Mouse (Mus musculus) G1E (cell line): ENCODE data around the gene Baz2b. TPM values are rescaled to one million over a fixed set of nuclear protein-coding genes. Genes with fewer than 3 reads are reported as not detected.
"Not testable (repeated sequence)": the region's sequence is repeated elsewhere in the genome, so short reads cannot be mapped to it uniquely, and the experiment has no call there.

Experiments used
- ATAC-seq: 2 replicates; pipeline ENCODE4 v1.8.0; 2016; ENCODE audit warnings: mild to moderate bottlenecking; ENCODE audit not compliant: insufficient number of reproducible peaks, poor library complexity, low FRiP score, severe bottlenecking; ENCODE audit errors: extremely low read depth
- DNase-seq: peaks from one replicate; pipeline ENCODE4 v3.0.0; 2012; ENCODE audit warnings: low spot score
- H3K27me3 ChIP-seq: 2 replicates; pipeline ENCODE4 v1.6.1; 2012; ENCODE audit warnings: mild to moderate bottlenecking, low read length, inconsistent platforms; ENCODE audit not compliant: insufficient read depth
- H3K36me3 ChIP-seq: replicated peaks from 2 replicates; pipeline ENCODE3; 2012; ENCODE audit warnings: mild to moderate bottlenecking, inconsistent platforms
- H3K4me1 ChIP-seq: 2 replicates; pipeline ENCODE4 v1.6.1; 2012; ENCODE audit warnings: low read depth, low read length, inconsistent platforms, mixed read lengths; ENCODE audit not compliant: insufficient read depth
- H3K4me3 ChIP-seq: 2 replicates; pipeline ENCODE4 v1.5.1; 2012; ENCODE audit warnings: low read depth, mild to moderate bottlenecking, inconsistent platforms, low read length, moderate library complexity, mixed read lengths
- H3K9me3 ChIP-seq: replicated peaks from 2 replicates; pipeline ENCODE4 v1.6.1; 2012; ENCODE audit warnings: inconsistent platforms
- CTCF ChIP-seq: IDR thresholded peaks from 2 replicates; pipeline ENCODE4 v1.5.1; 2012; ENCODE audit warnings: low read depth, low read length, inconsistent platforms, mixed read lengths
- GATA1 ChIP-seq: IDR thresholded peaks from 2 replicates; pipeline ENCODE4 v1.6.1; 2012; ENCODE audit warnings: borderline replicate concordance, low read length, inconsistent platforms, mixed read lengths
- GATA2 ChIP-seq: IDR thresholded peaks from 2 replicates; pipeline ENCODE4 v1.6.1; 2012; ENCODE audit warnings: low read depth, low read length, inconsistent platforms, borderline replicate concordance
- POLR2AphosphoS5 ChIP-seq: IDR thresholded peaks from 2 replicates; pipeline ENCODE4 v1.6.1; 2012; ENCODE audit warnings: low read depth, low read length, inconsistent platforms; ENCODE audit not compliant: insufficient replicate concordance
- TAL1 ChIP-seq: conservative IDR thresholded peaks from 2 replicates; pipeline ENCODE4 v1.6.1; 2012; ENCODE audit warnings: low read depth, low read length, inconsistent platforms, mixed read lengths
- polyA plus RNA-seq: library from polyadenylated mRNA; stranded (reverse); fragments of >175 nt; gene quantifications from 2 replicates; pipeline ENCODE4 v1.2.3, GENCODE M21; 2012
- total RNA-seq, 2 experiments: library from RNA; stranded (forward) in 1 of 2; stranded (reverse) in 1 of 2; fragments of 200-1000 nt in 1 of 2; fragments of >200 nt in 1 of 2; fragmentation: Nextera tagmentation in 1 of 2; gene quantifications; 2 replicates each; pipeline ENCODE4 v1.2.3; 2014 to 2017

Gene Baz2b
- total and polyA plus RNA-seq, 3 experiments = 13.2 to 104 (median 66.5) TPM

DNA sequence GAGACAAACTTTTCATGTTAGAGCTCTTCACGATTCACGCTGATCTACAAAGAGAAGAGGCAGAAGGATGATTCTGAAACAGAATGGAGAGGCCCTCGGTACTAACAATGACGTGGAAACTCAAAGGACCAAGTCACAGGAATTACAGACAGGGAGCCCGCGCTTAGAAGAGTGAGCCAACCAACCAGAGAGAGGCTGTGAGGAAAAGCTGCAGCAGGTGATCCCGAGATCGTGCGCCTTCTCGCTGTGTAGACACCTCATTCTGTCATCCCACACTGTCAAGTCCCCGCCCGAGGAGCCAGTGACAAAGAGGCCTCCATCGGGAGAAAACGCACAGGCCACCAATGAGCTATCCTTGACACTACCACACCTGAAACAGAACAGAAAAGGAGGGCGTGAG, 333.2 kb downstream of the Baz2b start:
- TF ChIP-seq GATA2 (no peak), GATA1 (no peak), CTCF (no peak), POLR2AphosphoS5 (no peak), TAL1 (no peak)

GRCm38 (mm10) chr2:59870526-59870925, 339.1 kb downstream of the Baz2b start:
- ATAC-seq = no peak
- no peak for DNase-seq
- Histone ChIP-seq H3K36me3 (peaks cover 30% of the 10 kb centered on the region), H3K4me3 (no peak overlapping the region), H3K9me3 (no peaks in the 10 kb centered on the region), H3K4me1 (no peaks in the 10 kb centered on the region), H3K27me3 (no peaks in the 10 kb centered on the region)
- TF ChIP-seq CTCF = no peak
- no peak for TF ChIP-seq TAL1
- no peak for TF ChIP-seq GATA2
- no peak for TF ChIP-seq GATA1
- no peak for TF ChIP-seq POLR2AphosphoS5

More for the DNA sequence above, 333.2 kb downstream of the Baz2b start:
- ATAC-seq (no peak), DNase-seq (no peak)
- H3K4me3 ChIP-seq = no peak overlapping the region
- no peaks in the 10 kb centered on the region for H3K9me3 ChIP-seq
- peaks cover 15% of the 10 kb centered on the region for H3K4me1 ChIP-seq
- H3K27me3 ChIP-seq = no peaks in the 10 kb centered on the region
- peaks cover 39% of the 10 kb centered on the region for H3K36me3 ChIP-seq

DNA sequence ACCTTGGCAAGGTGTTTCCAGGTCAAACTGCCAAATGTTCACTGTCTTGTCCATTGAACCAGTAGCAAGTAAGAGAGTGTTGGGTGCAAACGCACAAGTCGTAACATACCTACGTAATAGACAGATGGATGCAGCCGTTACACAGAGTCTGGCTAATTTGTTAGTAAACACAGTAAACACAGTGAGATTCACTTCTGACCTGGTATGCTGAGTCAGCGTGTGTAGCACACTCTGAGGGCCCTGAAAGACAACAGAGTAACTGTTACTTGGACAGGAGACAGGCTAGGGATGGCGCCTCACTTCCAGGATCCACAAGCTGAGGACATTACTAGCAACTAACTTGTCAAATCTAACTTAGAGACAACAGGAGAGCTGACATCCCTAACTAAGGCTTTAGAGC, 347.0 kb downstream of the Baz2b start:
- H3K4me3 ChIP-seq = no peak overlapping the region
- no peak for TF ChIP-seq TAL1
- TF ChIP-seq POLR2AphosphoS5 = no peak
- TF ChIP-seq GATA2 = no peak
- TF ChIP-seq CTCF = no peak
- TF ChIP-seq GATA1 = no peak
- no peak for ATAC-seq

DNA sequence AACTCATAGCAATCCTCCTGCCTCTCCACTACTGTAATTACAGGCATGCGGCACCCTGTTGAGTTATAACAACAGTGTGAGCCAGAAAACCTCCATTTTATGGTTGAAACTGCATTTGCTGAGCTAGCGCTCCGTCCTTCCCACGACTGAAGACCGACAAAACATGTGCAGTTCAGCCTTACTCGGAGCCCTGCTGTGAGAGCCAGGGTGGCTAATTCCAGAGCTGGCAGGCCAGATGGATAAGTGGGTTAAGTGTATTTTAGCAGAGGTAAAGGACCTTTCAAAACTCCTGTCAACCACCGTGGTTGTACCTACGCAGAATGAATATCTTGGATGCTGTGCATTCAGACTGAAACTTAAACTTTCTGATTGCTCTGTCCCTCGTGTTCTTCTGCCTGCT, 355.3 kb downstream of the Baz2b start:
- Histone ChIP-seq H3K36me3 (peaks cover 32% of the 10 kb centered on the region), H3K9me3 (no peaks in the 10 kb centered on the region), H3K27me3 (no peaks in the 10 kb centered on the region), H3K4me1 (peaks cover 8% of the 10 kb centered on the region), H3K4me3 (no peak overlapping the region)
- DNase-seq (no peak), ATAC-seq (no peak)
- TF ChIP-seq POLR2AphosphoS5 = no peak
- TF ChIP-seq CTCF = no peak
- TF ChIP-seq TAL1 = no peak
- TF ChIP-seq GATA1 = no peak
- TF ChIP-seq GATA2 = no peak

More for the DNA sequence above, 347.0 kb downstream of the Baz2b start:
- DNase-seq = no peak
- no peaks in the 10 kb centered on the region for H3K27me3 ChIP-seq
- no peaks in the 10 kb centered on the region for H3K4me1 ChIP-seq
- no peaks in the 10 kb centered on the region for H3K9me3 ChIP-seq
- H3K36me3 ChIP-seq = peaks cover 49% of the 10 kb centered on the region

GRCm38 (mm10) chr2:59853543-59853942, 356.1 kb downstream of the Baz2b start:
- no peak for ATAC-seq
- DNase-seq = no peak
- TF ChIP-seq CTCF (no peak), GATA1 (no peak), POLR2AphosphoS5 (no peak), GATA2 (no peak), TAL1 (no peak)
- no peak overlapping the region for H3K4me3 ChIP-seq
- no peaks in the 10 kb centered on the region for H3K9me3 ChIP-seq
- no peaks in the 10 kb centered on the region for H3K27me3 ChIP-seq
- peaks cover 25% of the 10 kb centered on the region for H3K36me3 ChIP-seq
- H3K4me1 ChIP-seq = peaks cover 8% of the 10 kb centered on the region

- peaks cover 22% of the 10 kb centered on the region for H3K36me3 ChIP-seq
- DNase-seq (no peak), ATAC-seq (no peak)
- no peaks in the 10 kb centered on the region for H3K9me3 ChIP-seq
- peaks cover 8% of the 10 kb centered on the region for H3K4me1 ChIP-seq
- TF ChIP-seq GATA2 (no peak), GATA1 (no peak), CTCF (no peak), POLR2AphosphoS5 (no peak), TAL1 (no peak)
- peaks cover 1% of the 10 kb centered on the region; the same call in 1 of the 2 replicates for H3K27me3 ChIP-seq
- no peak overlapping the region for H3K4me3 ChIP-seq
Measured at GRCm38 (mm10) chr2:59852916-59853315, 356.7 kb downstream of the Baz2b start.

DNA sequence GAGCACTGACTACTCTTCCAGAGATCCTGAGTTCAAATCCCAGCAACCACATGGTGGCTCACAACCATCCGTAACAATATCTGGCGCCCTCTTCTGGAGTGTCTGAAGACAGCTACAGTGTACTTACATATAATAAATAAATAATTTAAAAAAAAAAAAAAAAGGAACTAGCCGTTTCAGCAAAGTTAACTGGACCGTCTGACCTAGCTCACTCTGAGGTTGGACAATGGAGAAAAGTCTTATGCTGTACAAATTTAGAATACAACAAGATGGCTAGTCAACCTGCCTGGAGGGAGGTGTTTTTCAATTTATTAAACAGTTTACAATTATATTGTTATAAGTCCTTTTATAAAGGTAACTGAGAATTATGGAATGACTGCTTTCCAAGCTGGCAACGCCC, 357.8 kb downstream of the Baz2b start:
- not testable (repeated sequence) for H3K4me3 ChIP-seq, H3K27me3 ChIP-seq, H3K9me3 ChIP-seq, H3K4me1 ChIP-seq, DNase-seq, ATAC-seq
- peaks cover 18% of the 10 kb centered on the region for H3K36me3 ChIP-seq

Other genes starting within 250 kb of the Baz2b start
- 172 and 186 TPM in 2 replicates for gene March7, start within 50 bp of the Baz2b start, total RNA-seq (2014; fragmentation: Nextera tagmentation)
- gene March7, start within 50 bp of the Baz2b start, total RNA-seq (2017) = 126 and 140 TPM in 2 replicates
- 3.6 and 5.6 TPM in 2 replicates for gene March7, start within 50 bp of the Baz2b start, polyA plus RNA-seq
- 0.53 TPM in 1 of 2 replicates, not detected in the other for gene Cd302, start 74.6 kb upstream of the Baz2b start, total RNA-seq (2014; fragmentation: Nextera tagmentation)
- gene Cd302, start 74.6 kb upstream of the Baz2b start, total RNA-seq (2017) = not detected in 2 replicates
- gene Cd302, start 74.6 kb upstream of the Baz2b start, polyA plus RNA-seq = not detected in 2 replicates
- 16.0 and 16.3 TPM in 2 replicates for gene Ly75, start 173.5 kb upstream of the Baz2b start, total RNA-seq (2014; fragmentation: Nextera tagmentation)
- 11.8 and 12.5 TPM in 2 replicates for gene Ly75, start 173.5 kb upstream of the Baz2b start, total RNA-seq (2017)
- gene Ly75, start 173.5 kb upstream of the Baz2b start, polyA plus RNA-seq = 0.15 and 0.19 TPM in 2 replicates